Comparison of ENCODE assay signal across 9 mouse cellular contexts in the genomic region with DNA sequence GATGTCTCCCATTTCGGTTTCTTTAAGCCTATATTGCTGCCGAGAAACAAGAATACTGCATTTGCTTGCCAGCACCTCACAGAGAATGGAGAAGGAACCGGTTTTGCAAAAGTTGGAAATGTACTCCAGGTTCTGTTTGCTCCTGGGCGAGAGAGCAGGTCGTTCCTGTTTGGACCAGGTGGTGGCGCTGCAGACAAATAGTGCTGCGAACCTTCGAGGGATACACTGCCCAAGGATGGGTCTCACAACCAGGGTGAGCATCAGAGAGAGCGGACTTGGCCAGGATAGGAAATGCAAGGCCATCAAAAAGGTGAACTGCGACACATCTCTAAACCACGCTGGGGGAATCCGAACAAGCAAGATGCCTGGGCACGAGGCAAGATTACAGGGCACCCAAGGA. TPM values are rescaled to one million over a fixed set of nuclear protein-coding genes. Genes with fewer than 3 reads are reported as not detected.
DNase-seq lines count a peak whose midpoint lies in the region; ATAC-seq and TF ChIP-seq lines count a peak whose summit lies in the region.
"Had no signal": no experiment of that assay in that cellular context is flagged by ENCODE, and none has a peak within 500 bp of the region (broad histone marks: within the 10 kb centered on the region; RNA-seq: fewer than 3 reads in every experiment).

No protein-coding gene starts in this region.

- intact Hi-C loops in heart, postnatal 14 days (cut with DNase I): loop anchor here (1.0 to 5.0 kb wide), 3 partner anchors 53 to 314 kb away; no protein-coding TSS in a partner anchor

- H3K36me3 ChIP-seq in E14TG2a.4 (ENCODE audit: insufficient read depth, low read length): no peaks in the 10 kb centered on the region
- no peaks in the 10 kb centered on the region for H3K36me3 ChIP-seq in lung, embryonic 14.5 days (ENCODE audit: insufficient read depth)
- H3K36me3 ChIP-seq: heart, embryonic 15.5 days had no signal

- H3K27me3 ChIP-seq in E14TG2a.4 (ENCODE audit: insufficient read depth, low read length): peaks cover 9% of the 10 kb centered on the region; the same call in 1 of the 2 replicates
- H3K27me3 ChIP-seq in lung, embryonic 14.5 days (ENCODE audit: insufficient read depth, low read length): no peaks in the 10 kb centered on the region

- TF ChIP-seq POLR2A in embryonic fibroblast, embryonic 13.5 days (IDR thresholded peaks at IDR 0.05; ENCODE audit: low read depth, low read length): no peak

- 10% methylated on average over 13 of the region's 13 CpGs for WGBS in lung, embryonic 14.5 days

- no peaks in the 10 kb centered on the region for H3K9me3 ChIP-seq in E14TG2a.4 (ENCODE audit: low read length)
- no peaks in the 10 kb centered on the region for H3K9me3 ChIP-seq in lung, embryonic 14.5 days (ENCODE audit: low read depth, low read length)
- H3K9me3 ChIP-seq: heart, embryonic 15.5 days had no signal

- ATAC-seq in lung, embryonic 14.5 days (ENCODE audit: insufficient read depth): peak; percentile 87

- H3K4me2 ChIP-seq in lung, embryonic 14.5 days: no peak overlapping the region
- H3K4me2 ChIP-seq: heart, embryonic 15.5 days had no signal

- no peak overlapping the region for H3K4me3 ChIP-seq in E14TG2a.4 (replicated peaks; ENCODE audit: low read length)
- no peak overlapping the region for H3K4me3 ChIP-seq in embryonic fibroblast, embryonic 13.5 days (ENCODE audit: insufficient read depth, low read length)
- no peak overlapping the region for H3K4me3 ChIP-seq in lung, embryonic 14.5 days (ENCODE audit: low read depth, low read length)
- H3K4me3 ChIP-seq: heart, embryonic 15.5 days had no signal

- H3K27ac ChIP-seq in embryonic fibroblast, embryonic 13.5 days (ENCODE audit: insufficient read depth, low read length): no peak overlapping the region
- H3K27ac ChIP-seq in lung, embryonic 14.5 days (ENCODE audit: low read depth): no peak overlapping the region
- H3K27ac ChIP-seq: heart, embryonic 15.5 days had no signal

- H3K4me1 ChIP-seq in E14TG2a.4 (replicated peaks; ENCODE audit: low read depth, low read length): peaks cover 15% of the 10 kb centered on the region
- H3K4me1 ChIP-seq in embryonic fibroblast, embryonic 13.5 days (ENCODE audit: control insufficient read depth, insufficient read depth, low read length): no peaks in the 10 kb centered on the region
- no peaks in the 10 kb centered on the region for H3K4me1 ChIP-seq in lung, embryonic 14.5 days (ENCODE audit: insufficient read depth)
- H3K4me1 ChIP-seq: heart, embryonic 15.5 days had no signal

- peak; percentile 85 for TF ChIP-seq CTCF in E14TG2a.4 (conservative IDR thresholded peaks at IDR 0.05; ENCODE audit: low read length)
- peak; percentile 83 for TF ChIP-seq CTCF in embryonic fibroblast, embryonic 13.5 days (IDR thresholded peaks at IDR 0.05; ENCODE audit: borderline replicate concordance, insufficient read depth, low read length)
- peak; percentile 94 for TF ChIP-seq CTCF in lung, embryonic 14.5 days (IDR thresholded peaks at IDR 0.05; ENCODE audit: low read depth)

- peak; percentile 57 to 61 for DNase-seq in adrenal gland, postnatal 4 days (ENCODE audit: low spot score in 2 of 2)
- DNase-seq in heart, postnatal 14 days: peak; percentile 79 to 87
- peak; percentile 46 to 85 for DNase-seq in layer of hippocampus, adult 18-20 months (ENCODE audit: low spot score in 2 of 2)
- peak; percentile 93 for DNase-seq in lung, embryonic 14.5 days
- peak; percentile 70 for DNase-seq in retina, postnatal 1 day
- DNase-seq in urinary bladder, adult 18-20 months (ENCODE audit: low spot score in 2 of 2): peak; percentile 81 to 89

- no peak overlapping the region for H3K9ac ChIP-seq in lung, embryonic 14.5 days
- H3K9ac ChIP-seq: heart, embryonic 15.5 days had no signal

RNA-seq across cellular contexts. Expression of gene Ets2, which starts 54.0 kb away (rescaled TPM):
- 10 to 100 TPM; 64.8 to 73.7 TPM for total RNA-seq in adrenal gland, postnatal 4 days (2021)
- polyA plus RNA-seq in embryonic fibroblast, embryonic 13.5 days (2011; ENCODE audit: insufficient read length, low read depth, missing spikeins): 39.9 and 65.7 TPM in 2 replicates
- total RNA-seq in heart, postnatal 14 days (2021): 100 to 1,000 TPM in 1 of 2 experiments, 10 to 100 TPM in 1; 100.0 to 103 TPM
- total RNA-seq in layer of hippocampus, adult 18-20 months (2021): 10 to 100 TPM; 75.1 to 83.8 TPM
- polyA plus RNA-seq in lung, embryonic 14.5 days (2014; fragmentation: Nextera tagmentation; extraction: Ambion mirVana): 72.6 and 74.7 TPM in 2 replicates
